Mouse (Mus musculus): ENCODE results near the gene Sike1. TPM values are rescaled to one million over a fixed set of nuclear protein-coding genes. Genes with fewer than 3 reads are reported as not detected.

The Sike1 gene
- 66.1 and 80.1 TPM in 2 replicates for total RNA-seq (2021)
- long read RNA-seq, full-length matches to known transcripts, result 42 of 50 reads
- long read RNA-seq, partial matches to known transcripts, result 6 of 50 reads
- long read RNA-seq, other reads (novel, unspliced or antisense), result 2 of 50 reads

DNA sequence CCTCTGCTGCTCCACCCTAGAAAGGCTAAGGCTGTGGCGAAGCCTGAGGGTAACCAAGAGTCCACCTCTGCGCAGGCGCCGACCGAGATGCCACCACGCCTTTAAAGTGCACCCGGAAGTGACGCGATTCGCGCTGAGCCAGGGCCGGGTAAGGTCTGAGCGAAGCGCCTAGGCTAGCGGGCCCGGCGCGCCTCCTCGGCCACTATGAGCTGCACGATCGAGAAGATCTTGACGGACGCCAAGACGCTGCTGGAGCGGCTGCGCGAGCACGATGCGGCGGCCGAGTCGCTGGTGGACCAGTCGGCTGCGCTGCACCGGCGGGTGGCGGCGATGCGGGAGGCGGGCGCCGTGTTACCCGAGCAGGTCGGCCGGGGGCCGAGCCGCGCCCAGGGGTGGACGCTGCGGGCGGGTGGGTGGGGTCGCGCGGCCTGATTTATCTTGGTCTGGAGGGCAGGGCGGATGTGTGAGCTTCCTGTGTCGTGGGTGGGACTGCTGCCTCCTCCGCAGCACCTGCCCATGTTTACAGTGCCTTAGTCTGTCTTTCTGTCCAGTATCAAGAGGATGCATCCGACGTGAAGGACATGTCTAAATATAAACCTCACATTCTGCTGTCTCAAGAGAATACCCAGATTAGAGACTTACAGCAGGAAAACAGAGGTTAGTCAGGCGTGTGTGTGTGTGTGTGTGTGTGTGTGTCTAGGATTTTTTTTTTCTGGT lies at the start of gene Sike1:
Gene Sike1, plus strand, starts transcription at position 104 of the 717 bp plus-strand sequence.
- DNase-seq, result peak; percentile 95

DNA sequence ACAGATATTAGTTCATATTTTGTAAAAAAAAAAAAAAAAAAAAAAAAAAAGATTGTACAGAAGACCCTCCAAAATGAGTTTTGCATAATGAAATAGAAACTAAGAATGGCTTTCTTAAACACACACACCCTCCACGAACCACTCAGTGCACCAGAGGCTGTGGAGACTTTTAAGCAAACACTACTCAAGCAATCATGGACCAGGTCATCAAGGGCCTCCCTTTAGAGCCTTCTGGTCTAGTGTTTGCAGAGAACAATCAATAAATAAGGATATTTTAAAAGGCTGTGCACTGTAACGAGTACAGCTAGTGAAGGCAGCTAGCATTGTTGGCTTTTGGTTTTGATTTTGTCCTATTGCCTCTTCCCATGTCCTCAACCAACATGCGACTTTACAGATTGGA lies 49.2 kb upstream of the Sike1 start:
- DNase-seq, result no peak

- DNase-seq, result no peak
Measured at GRCm38 (mm10) chr3:102946861-102947260, 48.6 kb upstream of the Sike1 start.

GRCm38 (mm10) chr3:102954476-102954875 lies 41.0 kb upstream of the Sike1 start:
- no peak for DNase-seq

DNA sequence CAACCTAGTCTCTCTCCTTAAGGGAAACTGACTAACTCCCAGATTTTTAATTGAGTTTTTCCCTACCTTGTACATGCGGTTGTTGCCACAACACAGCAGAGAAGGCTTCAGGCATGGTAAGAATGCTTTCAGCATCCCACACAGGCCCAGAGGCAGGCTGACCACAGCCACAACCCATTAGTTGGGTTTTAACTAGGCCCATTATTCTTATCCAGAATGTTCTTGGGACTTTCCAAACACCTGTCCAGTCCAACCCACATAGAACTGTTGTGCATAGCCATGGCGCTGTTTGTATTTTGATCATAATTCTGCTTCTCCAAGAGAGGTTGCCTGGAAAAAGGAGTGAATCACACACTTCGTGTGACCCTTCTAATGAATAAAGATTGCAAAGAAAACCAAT lies 40.4 kb upstream of the Sike1 start:
- DNase-seq, result no peak

- DNase-seq, result no peak
Measured at GRCm38 (mm10) chr3:102955596-102955995, 39.9 kb upstream of the Sike1 start.

DNA sequence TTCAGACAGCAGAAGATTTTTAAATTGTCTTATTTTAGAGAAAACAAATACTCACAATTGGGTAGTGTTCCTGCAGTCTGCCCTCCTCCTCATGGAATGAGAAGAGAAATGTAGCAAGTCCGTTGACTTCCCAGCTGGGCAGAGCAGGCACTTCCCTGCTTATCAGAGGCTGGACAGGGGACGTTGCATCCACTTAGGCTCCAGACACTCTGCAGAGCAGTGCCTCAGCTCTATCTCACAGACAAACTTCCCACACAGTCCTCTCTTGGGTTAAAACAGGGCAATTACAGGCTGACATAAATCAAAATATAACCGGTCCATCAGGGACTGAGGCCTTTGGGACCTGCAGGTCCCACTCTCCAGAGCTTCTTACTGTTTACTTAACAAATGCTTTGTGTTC lies 31.5 kb upstream of the Sike1 start, which contains the start of gene Nr1h5:
Gene Nr1h5, minus strand, starts transcription at position 101 of the 400 bp plus-strand sequence.
- no peak for DNase-seq

DNA sequence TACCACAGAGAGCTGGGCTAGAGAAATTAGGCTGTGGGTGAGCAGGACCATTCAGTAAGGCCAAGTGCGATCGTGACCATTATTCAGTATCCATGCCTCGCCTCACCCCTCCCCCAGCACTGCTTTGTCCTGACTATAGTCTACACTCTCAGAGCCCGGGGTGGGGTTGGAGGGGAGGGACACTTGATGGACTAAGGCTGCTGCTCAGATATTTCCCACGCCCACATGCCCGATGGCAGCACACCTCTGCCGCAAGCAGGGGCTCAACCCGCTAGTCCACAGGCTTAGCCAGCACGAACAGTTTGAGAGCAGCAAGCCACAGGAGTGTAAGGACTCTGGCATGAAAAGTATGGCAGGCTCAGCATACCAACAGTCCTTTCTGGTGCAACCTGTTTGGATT lies 25.4 kb upstream of the Sike1 start:
- DNase-seq, result no peak

GRCm38 (mm10) chr3:102970508-102970907 lies 25.0 kb upstream of the Sike1 start:
- no peak for DNase-seq

GRCm38 (mm10) chr3:102976906-102977305 lies 18.6 kb upstream of the Sike1 start:
- no peak for DNase-seq

- no peak for DNase-seq
Measured at GRCm38 (mm10) chr3:102979550-102980348, 15.8 kb upstream of the Sike1 start.

GRCm38 (mm10) chr3:102980349-102980736 lies 15.2 kb upstream of the Sike1 start:
- no peak for DNase-seq

DNA sequence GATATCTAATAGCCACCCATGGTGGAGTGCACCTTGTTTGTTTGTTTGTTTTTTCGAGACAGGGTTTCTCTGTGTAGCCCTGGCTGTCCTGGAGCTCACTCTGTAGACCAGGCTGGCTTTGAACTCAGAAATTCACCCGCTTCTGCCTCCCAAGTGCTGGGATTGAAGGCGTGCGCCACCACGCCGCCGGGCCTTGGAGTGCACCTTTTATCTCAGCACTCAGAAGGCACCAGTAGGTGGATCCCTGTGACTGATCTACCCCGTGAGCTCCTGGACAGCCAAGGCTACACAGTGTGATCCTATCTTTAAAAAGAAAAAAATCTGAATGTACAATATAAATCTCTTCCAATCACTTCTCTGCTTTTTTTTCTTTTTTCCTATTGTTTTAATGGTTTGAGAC lies 4.5 kb upstream of the Sike1 start:
- no peak for DNase-seq

GRCm38 (mm10) chr3:102992936-102993335 lies 2.6 kb upstream of the Sike1 start:
- DNase-seq, result no peak

DNA sequence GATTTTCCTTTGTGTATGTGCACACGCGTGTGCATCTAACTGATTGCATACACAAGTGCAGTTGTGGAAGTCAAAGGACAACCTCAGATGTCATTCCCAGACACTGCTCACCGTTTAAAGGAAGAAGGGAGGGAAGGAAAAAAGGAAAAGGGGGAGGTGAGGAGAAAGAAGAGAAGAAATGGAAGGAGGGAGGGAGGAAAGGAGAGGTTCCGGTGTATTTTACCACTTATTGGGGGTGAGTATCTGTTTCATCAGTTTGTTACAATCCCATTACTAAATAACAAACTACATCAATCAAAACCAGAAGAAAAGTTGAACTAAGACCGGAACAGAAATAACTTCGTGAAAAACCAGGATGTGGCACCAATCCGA lies 289 bp upstream of the Sike1 start:
- no peak for DNase-seq

- DNase-seq, result no peak
Measured at GRCm38 (mm10) chr3:102997036-102997435, 1.5 kb downstream of the Sike1 start.

DNA sequence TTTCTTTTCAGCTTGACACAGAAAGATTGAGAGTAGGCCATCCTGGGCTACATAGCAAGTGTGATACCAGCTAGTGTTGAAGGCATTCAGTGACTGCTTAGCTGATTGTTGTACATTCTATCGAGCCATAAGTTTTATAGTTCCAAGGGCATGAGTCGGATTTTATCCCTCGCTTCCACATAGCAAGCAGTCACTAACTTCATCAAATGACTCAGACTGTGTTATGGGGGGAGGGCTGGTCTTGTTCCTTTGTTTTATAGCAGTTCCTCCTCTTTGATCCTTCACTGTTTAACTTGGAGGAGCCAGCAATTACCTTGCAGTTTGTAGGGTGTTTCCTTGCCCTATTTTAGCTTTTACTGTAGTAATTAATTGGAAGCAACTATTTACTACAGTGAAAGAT lies 2.1 kb downstream of the Sike1 start:
- no peak for DNase-seq

DNA sequence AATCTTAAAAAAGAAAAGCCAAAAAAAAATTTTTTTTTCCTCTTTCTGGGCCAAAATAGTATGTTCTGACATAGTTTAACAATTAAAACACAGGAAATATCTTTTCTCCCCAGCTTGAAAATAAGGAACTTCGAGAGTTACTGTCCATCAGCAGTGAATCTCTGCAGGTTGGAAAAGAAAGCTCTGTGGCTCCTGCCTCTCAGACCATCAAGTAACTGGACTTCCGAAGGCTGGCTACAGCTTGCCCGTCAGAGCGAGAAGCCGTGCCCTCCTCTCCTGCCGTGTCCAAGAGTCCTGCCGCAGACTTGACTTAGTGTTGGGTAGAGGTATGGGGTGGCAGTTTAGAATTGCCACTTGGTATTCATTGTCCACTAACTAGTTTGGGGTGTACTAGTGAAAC lies 6.1 kb downstream of the Sike1 start:
- DNase-seq, result no peak

GRCm38 (mm10) chr3:103017350-103017749 lies 21.8 kb downstream of the Sike1 start:
- no peak for DNase-seq

- no peak for DNase-seq
Measured at GRCm38 (mm10) chr3:103019462-103019861, 24.0 kb downstream of the Sike1 start.

GRCm38 (mm10) chr3:103020249-103020942 lies 24.9 kb downstream of the Sike1 start, which contains the start of gene Csde1:
Csde1 (plus strand) TSS chr3:103020426.
- DNase-seq, result peak; percentile 95

GRCm38 (mm10) chr3:103020943-103021638 lies 25.6 kb downstream of the Sike1 start:
- DNase-seq, result peak; percentile 90

Measured in adrenal gland, postnatal 25 days (tissue).